Mouse (Mus musculus): ENCODE results near the gene Psmd9.

DNA sequence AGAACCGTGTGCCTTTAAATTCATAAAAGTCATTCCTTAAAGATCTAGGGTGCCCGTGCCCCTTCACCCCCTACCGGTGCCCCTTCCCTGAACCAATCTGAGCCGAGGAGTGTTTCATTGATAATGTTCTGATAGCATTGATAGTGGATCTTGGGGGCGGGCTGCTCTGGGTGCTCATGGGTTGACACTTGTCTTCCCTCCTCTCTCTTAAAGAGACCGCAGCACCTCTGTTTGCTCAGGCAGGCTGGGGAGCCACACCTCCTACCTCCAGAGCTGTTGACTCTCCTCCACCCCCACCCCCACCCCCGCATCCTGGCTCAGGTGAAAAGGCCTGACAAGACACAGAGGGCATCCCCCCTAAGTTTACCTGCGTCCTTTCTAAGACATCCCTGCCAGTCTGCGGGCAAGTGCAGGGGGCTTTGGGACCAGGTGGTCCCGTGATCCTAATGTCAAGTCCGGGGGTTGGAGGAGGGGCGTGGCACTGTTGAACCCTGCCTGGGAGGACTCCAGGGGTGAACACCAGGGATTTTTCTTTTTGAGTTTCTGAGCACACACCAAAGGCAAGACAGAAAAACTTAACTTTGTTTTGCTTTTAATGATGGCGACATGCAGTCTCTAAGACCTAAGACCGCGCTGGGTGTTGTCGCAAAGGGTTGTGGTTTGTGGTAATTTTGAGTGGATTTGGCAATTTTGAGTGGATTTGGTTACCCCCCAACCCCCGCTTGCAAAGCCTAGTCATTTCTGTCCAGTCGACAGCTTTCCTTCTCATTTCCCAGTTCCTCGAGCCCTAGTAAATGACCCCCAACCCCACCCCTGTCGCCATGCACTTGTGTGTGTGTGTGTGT, 24.2 kb upstream of the Psmd9 start:
- TF ChIP-seq CTCF (IDR thresholded peaks at IDR 0.05; ENCODE audit: control insufficient read depth, insufficient read depth, low read length) (no peak), POLR2A (IDR thresholded peaks at IDR 0.05; ENCODE audit: borderline replicate concordance, control insufficient read depth, low read depth, low read length) (no peak)
